In the genomic region with DNA sequence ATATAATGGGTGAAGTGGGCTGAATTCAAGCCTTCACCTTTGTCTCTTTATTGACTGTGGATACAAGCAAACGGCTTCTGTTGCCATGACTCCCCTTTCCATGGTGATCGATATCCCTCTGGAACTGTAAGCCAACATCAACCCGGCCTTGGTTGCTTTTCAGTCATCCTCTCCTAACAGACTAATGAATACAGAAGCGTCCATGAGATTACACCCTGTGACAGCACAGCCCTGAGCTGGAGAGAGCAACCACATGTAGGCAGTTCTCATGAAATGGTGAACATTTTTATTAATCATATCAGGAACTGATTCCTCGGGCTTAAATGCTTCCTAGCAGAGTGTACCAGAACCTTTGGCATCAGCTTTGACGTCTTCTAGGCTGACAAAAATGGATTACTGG, we compare ENCODE assay signal across 11 mouse cellular contexts.
DNase-seq lines count a peak whose midpoint lies in the region; ATAC-seq lines count a peak whose summit lies in the region.
"Had no signal": no experiment of that assay in that cellular context is flagged by ENCODE, and none has a peak within 500 bp of the region (broad histone marks: within the 10 kb centered on the region; RNA-seq: fewer than 3 reads in every experiment).

No protein-coding gene starts in this region.

- peaks cover 3% of the 10 kb centered on the region for H3K4me1 ChIP-seq in forebrain, embryonic 12.5 days
- peaks cover 12% of the 10 kb centered on the region; the same call in 1 of the 2 replicates for H3K4me1 ChIP-seq in forebrain, embryonic 10.5 days
- peaks cover 5% of the 10 kb centered on the region; the same call in 1 of the 2 replicates for H3K4me1 ChIP-seq in neural tube, embryonic 11.5 days (ENCODE audit: control insufficient read depth, insufficient read depth, low read length)
- peaks cover 9% of the 10 kb centered on the region for H3K4me1 ChIP-seq in midbrain, embryonic 14.5 days (ENCODE audit: control insufficient read depth, insufficient read depth, low read length)

- H3K9ac ChIP-seq in forebrain, embryonic 12.5 days = no peak overlapping the region
- no peak overlapping the region for H3K9ac ChIP-seq in neural tube, embryonic 11.5 days (ENCODE audit: low read length)
- H3K9ac ChIP-seq in midbrain, embryonic 14.5 days (replicated peaks; ENCODE audit: low read length) = no peak overlapping the region
- H3K9ac ChIP-seq: embryonic facial prominence, embryonic 13.5 days; liver, postnatal 0 days had no signal

- H3K27ac ChIP-seq in forebrain, embryonic 12.5 days = no peak overlapping the region
- no peak overlapping the region for H3K27ac ChIP-seq in forebrain, embryonic 10.5 days
- no peak overlapping the region for H3K27ac ChIP-seq in neural tube, embryonic 11.5 days (ENCODE audit: low read depth, low read length)
- peak overlapping the region; percentile 39; the same call in 1 of the 2 replicates for H3K27ac ChIP-seq in midbrain, embryonic 14.5 days (replicated peaks; ENCODE audit: low read depth, low read length)
- H3K27ac ChIP-seq: embryonic facial prominence, embryonic 13.5 days had no signal

- 72% methylated on average over 6 of the region's 6 CpGs for WGBS in forebrain, embryonic 12.5 days
- WGBS in forebrain, embryonic 10.5 days = 90% methylated on average over 6 of the region's 6 CpGs
- 70% methylated on average over 6 of the region's 6 CpGs for WGBS in neural tube, embryonic 11.5 days
- 43% methylated on average over 6 of the region's 6 CpGs for WGBS in midbrain, embryonic 14.5 days

- no peak overlapping the region for H3K4me3 ChIP-seq in forebrain, embryonic 12.5 days (replicated peaks)
- H3K4me3 ChIP-seq in forebrain, embryonic 10.5 days = no peak overlapping the region
- H3K4me3 ChIP-seq in neural tube, embryonic 11.5 days (ENCODE audit: low read depth, low read length) = no peak overlapping the region
- H3K4me3 ChIP-seq in midbrain, embryonic 14.5 days (replicated peaks; ENCODE audit: low read depth, low read length) = no peak overlapping the region
- H3K4me3 ChIP-seq: embryonic facial prominence, embryonic 13.5 days; heart, embryonic 10.5 days had no signal

- no peak for DNase-seq in forebrain, embryonic 10.5 days (ENCODE audit: extremely low spot score, low spot score)
- DNase-seq in neural tube, embryonic 11.5 days (ENCODE audit: low spot score) = no peak
- DNase-seq in neural tube, embryonic 10.5 days (ENCODE audit: extremely low spot score, low spot score) = no peak
- peak; percentile 48 for DNase-seq in midbrain, embryonic 14.5 days
- DNase-seq in c-Kit-positive CD71-positive TER-119-positive erythroid progenitor cells, embryonic 14.5 days (ENCODE audit: low spot score) = no peak
- DNase-seq in urinary bladder, postnatal 10 days (ENCODE audit: low spot score) = no peak
- DNase-seq in heart, adult 18-20 months = no peak

- peak; percentile 49 for ATAC-seq in forebrain, embryonic 12.5 days (ENCODE audit: low FRiP score)
- ATAC-seq in neural tube, embryonic 11.5 days (ENCODE audit: insufficient read depth, low FRiP score, low TSS enrichment) = peak; percentile 14; the same call in 1 of the 2 replicates
- ATAC-seq in midbrain, embryonic 14.5 days (ENCODE audit: low FRiP score, low TSS enrichment) = peak; percentile 40; the same call in 1 of the 2 replicates
- ATAC-seq: liver, postnatal 0 days had no signal

- H3K27me3 ChIP-seq in forebrain, embryonic 12.5 days = no peaks in the 10 kb centered on the region
- no peaks in the 10 kb centered on the region for H3K27me3 ChIP-seq in forebrain, embryonic 10.5 days (ENCODE audit: poor library complexity, severe bottlenecking)
- no peaks in the 10 kb centered on the region for H3K27me3 ChIP-seq in neural tube, embryonic 11.5 days (ENCODE audit: control insufficient read depth, insufficient read depth, low read length)
- H3K27me3 ChIP-seq in midbrain, embryonic 14.5 days (ENCODE audit: control insufficient read depth, insufficient read depth, low read length) = no peaks in the 10 kb centered on the region
- H3K27me3 ChIP-seq: embryonic facial prominence, embryonic 13.5 days had no signal

- no peak overlapping the region for H3K4me2 ChIP-seq in forebrain, embryonic 12.5 days
- no peak overlapping the region for H3K4me2 ChIP-seq in neural tube, embryonic 11.5 days (ENCODE audit: low read depth)
- H3K4me2 ChIP-seq in midbrain, embryonic 14.5 days (ENCODE audit: low read length) = peak overlapping the region; percentile 26; the same call in 1 of the 2 replicates
- H3K4me2 ChIP-seq: embryonic facial prominence, embryonic 13.5 days had no signal

- H3K9me3 ChIP-seq in forebrain, embryonic 12.5 days = peaks cover 11% of the 10 kb centered on the region; the same call in 1 of the 2 replicates
- H3K9me3 ChIP-seq in forebrain, embryonic 10.5 days = peaks cover 14% of the 10 kb centered on the region
- H3K9me3 ChIP-seq in neural tube, embryonic 11.5 days (ENCODE audit: control insufficient read depth, low read length) = no peaks in the 10 kb centered on the region
- H3K9me3 ChIP-seq in midbrain, embryonic 14.5 days (ENCODE audit: control insufficient read depth, low read length) = 0 out of 2 replicates have a peak, but pooled peaks cover 7% of the 10 kb centered on the region
- H3K9me3 ChIP-seq: embryonic facial prominence, embryonic 13.5 days had no signal

- H3K36me3 ChIP-seq in forebrain, embryonic 12.5 days (replicated peaks) = no peaks in the 10 kb centered on the region
- 0 out of 2 replicates have a peak, but pooled peaks cover 3% of the 10 kb centered on the region for H3K36me3 ChIP-seq in forebrain, embryonic 10.5 days (replicated peaks)
- H3K36me3 ChIP-seq in neural tube, embryonic 11.5 days (ENCODE audit: control insufficient read depth, insufficient read depth, low read length) = no peaks in the 10 kb centered on the region
- no peaks in the 10 kb centered on the region for H3K36me3 ChIP-seq in midbrain, embryonic 14.5 days (ENCODE audit: control insufficient read depth, insufficient read depth, low read length)
- H3K36me3 ChIP-seq: embryonic facial prominence, embryonic 13.5 days; heart, embryonic 10.5 days had no signal
